Mouse (Mus musculus): ENCODE measurements around the gene Gnb1.
"Not testable (repeated sequence)": the region's sequence is repeated elsewhere in the genome, so short reads cannot be mapped to it uniquely, and the experiment has no call there.

Gene Gnb1

DNA sequence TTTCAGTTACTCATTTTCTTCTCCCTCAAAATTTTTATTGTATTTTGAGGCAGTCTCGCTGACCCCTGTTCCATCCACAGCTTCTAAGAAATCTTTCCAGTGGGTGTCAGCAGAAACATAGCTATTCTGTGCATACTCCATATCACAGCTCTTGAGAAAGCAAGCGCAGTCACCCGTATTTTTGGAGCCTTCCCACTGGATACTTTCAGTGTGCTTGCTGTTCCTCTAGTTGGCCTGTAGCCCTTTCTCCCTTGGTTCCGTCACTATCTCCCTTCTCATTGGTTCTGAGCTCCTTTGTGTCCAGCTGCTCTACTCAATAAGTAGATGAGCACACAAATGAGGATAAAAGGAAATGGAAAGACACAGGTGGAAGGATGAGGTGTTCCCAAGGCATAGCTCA, 59.9 kb downstream of the Gnb1 start:
- no peak for DNase-seq (ENCODE audit: low read depth, low spot score)

DNA sequence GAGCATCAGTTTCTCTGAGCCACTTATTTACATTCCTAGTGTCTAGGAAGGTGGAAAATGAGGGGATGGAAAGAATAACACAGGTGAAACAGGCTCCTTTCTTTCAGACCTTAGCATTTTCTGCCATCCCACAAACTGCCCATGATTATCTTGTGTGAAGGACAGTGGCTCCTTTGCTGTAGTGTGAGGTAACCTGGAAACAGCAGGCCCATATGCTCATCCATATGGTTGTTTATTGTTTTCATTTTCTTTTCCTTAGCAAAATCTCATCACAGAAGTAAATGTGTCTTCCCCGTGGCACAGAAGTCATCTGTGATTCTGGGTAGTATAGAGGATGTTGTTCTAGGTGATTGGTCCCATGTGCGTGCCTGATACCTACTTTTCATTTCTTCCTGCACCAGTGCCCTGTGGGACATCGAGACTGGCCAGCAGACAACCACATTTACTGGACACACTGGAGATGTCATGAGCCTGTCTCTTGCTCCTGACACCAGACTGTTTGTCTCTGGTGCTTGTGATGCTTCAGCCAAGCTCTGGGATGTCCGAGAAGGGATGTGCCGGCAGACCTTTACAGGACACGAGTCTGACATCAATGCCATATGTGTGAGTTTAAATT, 61.9 kb downstream of the Gnb1 start:
- no peak for DNase-seq (ENCODE audit: low read depth, low spot score)

DNA sequence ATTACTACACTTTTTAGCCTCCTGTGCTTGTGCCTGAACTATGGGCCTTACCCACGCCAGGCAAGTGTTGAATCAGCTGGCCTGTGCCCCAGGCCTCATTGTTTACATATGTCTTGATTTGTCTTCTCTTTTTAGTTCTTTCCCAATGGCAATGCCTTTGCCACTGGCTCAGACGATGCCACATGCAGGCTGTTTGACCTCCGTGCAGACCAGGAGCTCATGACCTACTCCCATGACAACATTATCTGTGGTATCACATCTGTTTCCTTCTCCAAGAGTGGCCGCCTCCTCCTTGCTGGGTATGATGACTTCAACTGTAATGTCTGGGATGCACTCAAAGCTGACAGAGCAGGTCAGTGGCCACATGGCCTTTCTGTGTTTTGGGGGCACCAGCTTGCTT, 63.7 kb downstream of the Gnb1 start:
- DNase-seq (ENCODE audit: low read depth, low spot score), result no peak

GRCm38 (mm10) chr4:155555464-155555863, 64.3 kb downstream of the Gnb1 start:
- no peak for DNase-seq (ENCODE audit: low read depth, low spot score)

DNA sequence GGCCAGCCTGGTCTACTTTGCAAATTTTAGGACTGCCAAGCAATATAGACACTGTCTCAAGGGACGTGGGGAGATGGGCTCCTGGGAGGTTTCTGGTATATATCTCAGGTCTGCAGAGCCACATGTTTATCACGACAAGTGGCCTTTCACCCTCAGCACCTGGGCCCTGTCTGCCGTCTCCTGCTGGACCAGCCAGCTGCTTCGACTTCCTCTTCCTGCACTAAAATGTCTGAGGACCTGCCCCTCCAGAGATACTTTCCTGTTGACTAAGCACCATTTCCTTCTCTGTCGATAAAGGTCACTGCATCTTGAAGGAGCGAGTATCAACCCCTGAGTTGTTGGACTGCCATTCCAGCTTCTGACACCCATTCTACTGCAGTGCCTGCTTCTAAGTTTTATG, 68.3 kb downstream of the Gnb1 start:
- no peak for DNase-seq (ENCODE audit: low read depth, low spot score)

DNA sequence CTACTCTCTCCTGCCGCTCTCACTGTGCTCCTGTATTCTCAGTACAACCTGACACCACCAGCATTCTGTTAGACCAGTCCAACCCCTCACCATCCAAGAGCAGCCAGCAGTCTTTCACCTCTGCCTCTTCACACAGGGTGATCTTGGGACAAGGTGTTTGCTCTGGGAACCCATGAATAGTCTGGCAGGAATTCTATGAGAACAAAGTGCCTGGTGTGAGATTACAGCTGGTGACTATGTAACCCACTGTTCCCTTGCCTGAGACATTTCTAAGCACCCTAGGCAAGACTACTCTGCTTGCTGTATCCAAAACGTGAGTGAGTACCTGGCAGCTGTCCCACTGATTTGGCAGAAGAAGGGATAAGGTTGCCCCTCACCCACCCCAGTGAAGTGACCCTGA, 69.8 kb downstream of the Gnb1 start:
- no peak for DNase-seq (ENCODE audit: low read depth, low spot score)

GRCm38 (mm10) chr4:155561661-155562442, 70.7 kb downstream of the Gnb1 start, which contains the start of gene Nadk:
Gene Nadk (plus strand): TSS chr4:155562378.
- DNase-seq (ENCODE audit: low read depth, low spot score), result no peak

DNA sequence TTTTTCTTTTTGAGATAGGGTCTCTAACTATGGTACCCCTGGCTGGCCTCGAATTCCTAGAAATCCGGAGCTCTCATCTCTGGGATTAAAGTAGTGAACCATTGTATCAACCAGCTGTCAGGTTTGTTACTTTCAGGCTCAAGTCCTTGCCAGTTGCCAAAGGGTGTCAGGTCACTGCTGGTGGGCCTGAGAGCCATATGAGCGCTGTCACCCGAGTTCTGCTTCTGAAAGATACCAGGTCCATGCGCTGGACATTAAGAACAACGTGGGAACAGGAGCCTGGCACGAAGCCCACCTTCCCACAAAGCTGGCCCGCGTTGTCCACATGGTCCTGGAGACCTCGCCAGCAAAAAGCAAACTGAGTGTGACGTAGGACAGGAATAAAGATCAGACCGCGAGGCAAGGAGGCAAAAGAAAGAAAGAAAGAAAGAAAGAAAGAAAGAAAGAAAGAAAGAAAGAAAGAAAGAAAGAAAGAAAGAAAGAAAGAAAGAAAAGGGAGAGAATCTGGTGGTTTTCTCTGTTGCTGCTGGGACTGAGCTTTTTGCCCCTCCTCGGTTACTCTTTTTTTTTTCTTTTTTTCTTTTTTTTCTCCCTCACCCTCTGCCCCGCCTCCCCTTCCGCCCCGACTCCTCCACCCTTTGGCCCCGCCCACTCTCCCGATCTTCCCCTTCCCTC, 71.7 kb downstream of the Gnb1 start:
- no peak for DNase-seq (ENCODE audit: low read depth, low spot score)

DNA sequence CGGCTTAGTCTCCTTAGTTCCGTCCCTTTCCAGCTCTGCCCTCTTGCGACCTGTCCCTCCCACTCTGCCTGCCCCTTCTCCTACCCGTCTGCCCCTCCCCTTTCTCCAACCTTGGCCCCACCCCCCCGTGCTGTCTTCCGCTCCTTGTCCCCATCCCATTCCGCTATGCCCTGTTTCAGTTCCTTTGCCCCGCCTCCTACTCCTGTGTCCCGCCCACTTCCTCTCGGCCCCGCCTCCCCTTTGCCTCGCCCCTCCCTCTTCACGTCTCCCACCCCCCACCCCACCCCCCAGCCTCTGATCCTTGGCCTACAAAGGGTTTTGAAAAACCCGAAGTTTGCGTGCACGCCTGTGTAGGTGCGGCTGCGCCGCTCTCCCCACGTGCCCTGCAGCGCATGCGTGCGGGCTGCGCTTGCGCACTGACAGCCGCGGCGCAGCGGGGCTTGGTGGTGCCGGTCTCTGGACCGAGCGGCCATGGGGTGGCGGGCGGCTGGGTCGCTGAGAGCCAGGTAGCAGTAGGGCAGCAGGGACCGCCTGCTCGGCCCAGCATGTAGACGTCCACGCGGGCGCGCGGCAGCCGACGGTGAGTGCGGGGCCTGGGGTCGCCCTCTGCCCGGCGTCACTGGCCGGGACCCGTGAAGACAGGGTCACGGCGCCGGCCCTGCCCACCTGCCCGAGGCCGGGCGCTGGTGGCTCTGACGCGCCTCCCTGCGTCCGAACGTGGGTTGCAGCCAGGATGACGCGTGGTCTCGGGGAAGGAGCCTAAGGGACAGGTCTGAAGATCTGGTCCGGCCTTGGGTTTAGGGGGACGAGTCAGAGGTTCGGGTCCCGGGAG, 72.5 kb downstream of the Gnb1 start:
- peak; percentile 93 for DNase-seq (ENCODE audit: low read depth, low spot score)

- DNase-seq (ENCODE audit: low read depth, low spot score), result no peak
Measured at GRCm38 (mm10) chr4:155564315-155565069, 73.3 kb downstream of the Gnb1 start.

GRCm38 (mm10) chr4:155566555-155566954, 75.4 kb downstream of the Gnb1 start:
- DNase-seq (ENCODE audit: low read depth, low spot score), result no peak

DNA sequence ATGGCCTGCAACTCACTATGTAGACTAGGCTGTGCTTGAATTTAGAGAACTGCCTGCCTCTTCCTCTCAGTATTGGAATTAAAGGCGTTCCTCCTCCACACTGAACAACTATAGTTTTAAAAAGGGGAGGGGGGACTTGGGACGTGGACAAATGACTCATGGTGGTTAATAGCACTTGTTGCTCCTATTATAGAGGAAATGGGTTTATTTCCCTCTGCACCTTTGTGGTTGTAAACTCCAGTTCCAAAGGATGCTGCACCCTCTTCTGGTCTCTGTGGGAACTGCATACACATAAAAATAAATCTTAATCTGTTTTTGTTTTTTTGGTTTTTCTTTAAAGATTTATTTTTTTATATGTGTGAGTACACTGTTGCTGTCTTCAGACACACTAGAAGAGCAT, 77.0 kb downstream of the Gnb1 start:
- DNase-seq (ENCODE audit: low read depth, low spot score), result no peak

GRCm38 (mm10) chr4:155568632-155569370, 77.6 kb downstream of the Gnb1 start:
- no peak for DNase-seq (ENCODE audit: low read depth, low spot score)

GRCm38 (mm10) chr4:155569818-155570217, 78.7 kb downstream of the Gnb1 start:
- DNase-seq (ENCODE audit: low read depth, low spot score), result no peak

GRCm38 (mm10) chr4:155570315-155570714, 79.2 kb downstream of the Gnb1 start:
- not testable (repeated sequence) for DNase-seq (ENCODE audit: low read depth, low spot score)

DNA sequence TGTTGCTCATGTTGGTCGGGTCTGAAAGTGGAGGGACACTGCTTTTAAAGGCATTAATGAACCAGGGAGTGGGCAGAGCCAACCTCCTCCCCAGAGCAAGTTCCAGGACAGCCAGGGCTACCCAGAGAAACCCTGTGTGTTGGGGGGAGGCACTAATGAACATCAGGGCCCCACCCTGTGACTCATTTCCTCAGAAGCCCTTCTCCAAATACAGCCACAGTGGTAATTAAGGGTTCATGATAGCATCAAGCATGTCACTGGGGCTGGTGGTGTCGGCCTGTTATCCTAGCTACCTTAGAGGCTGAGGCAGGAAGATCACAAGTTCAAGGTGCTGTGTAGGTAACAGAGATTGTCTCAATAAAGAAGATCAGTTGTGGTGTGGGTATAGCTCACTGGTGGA, 80.3 kb downstream of the Gnb1 start:
- no peak for DNase-seq (ENCODE audit: low read depth, low spot score)

DNA sequence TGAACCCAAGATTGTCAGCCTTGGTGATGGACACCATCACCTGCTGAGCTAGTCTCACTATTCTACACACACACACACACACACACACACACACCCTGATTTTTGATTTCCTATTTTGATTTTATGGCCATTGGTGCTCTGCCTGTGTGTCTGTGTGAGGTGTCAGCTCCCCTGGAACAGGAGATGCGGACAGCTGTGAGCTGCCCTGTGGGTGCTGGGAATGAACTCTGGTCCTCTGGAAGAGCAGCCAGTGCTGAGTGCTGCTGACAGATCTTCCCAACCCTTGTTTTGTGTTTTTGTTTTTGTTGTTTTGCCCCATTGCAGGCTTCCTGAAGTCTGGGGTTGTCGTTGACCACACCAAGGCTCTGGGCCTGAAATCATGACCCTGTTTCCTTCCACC, 82.0 kb downstream of the Gnb1 start:
- no peak for DNase-seq (ENCODE audit: low read depth, low spot score)

GRCm38 (mm10) chr4:155573876-155574275, 82.7 kb downstream of the Gnb1 start:
- DNase-seq (ENCODE audit: low read depth, low spot score), result no peak

DNA sequence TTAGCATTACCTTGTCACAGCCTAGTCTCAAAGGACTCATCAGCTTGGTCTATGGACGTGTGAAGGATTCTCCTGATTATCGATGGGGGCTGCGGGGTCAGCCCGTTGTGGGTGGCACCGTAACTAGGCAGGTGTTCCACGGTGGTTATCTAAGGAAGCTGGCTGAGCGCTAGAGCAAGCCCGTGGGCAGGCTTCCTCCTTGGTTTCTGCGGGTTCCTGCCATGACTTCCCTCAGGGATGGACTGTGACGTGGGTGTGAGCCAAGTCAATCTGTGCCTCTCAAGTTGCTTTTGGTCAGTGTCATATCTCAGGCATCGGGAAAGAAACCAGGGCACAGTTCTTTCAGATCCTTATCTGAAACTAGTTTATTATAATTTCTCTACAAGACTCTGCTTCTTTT, 83.8 kb downstream of the Gnb1 start:
- no peak for DNase-seq (ENCODE audit: low read depth, low spot score)

- DNase-seq (ENCODE audit: low read depth, low spot score), result no peak
Measured at GRCm38 (mm10) chr4:155575521-155575920, 84.4 kb downstream of the Gnb1 start.

Measured in retina, postnatal 7 days (tissue).